Mouse (Mus musculus): ENCODE data around the gene Clcf1.

- no peak for TF ChIP-seq CTCF (conservative IDR thresholded peaks at IDR 0.05; ENCODE audit: low read length)
- TF ChIP-seq POU5F1 (IDR thresholded peaks at IDR 0.05; ENCODE audit: borderline replicate concordance, low read length) = no peak
- TF ChIP-seq NANOG (IDR thresholded peaks at IDR 0.05; ENCODE audit: borderline replicate concordance, low read length) = no peak
Observed at GRCm38 (mm10) chr19:4203148-4203547, 10.9 kb upstream of the Clcf1 start.
